Mouse (Mus musculus): ENCODE results near the gene Tfr2. TPM values are rescaled to one million over a fixed set of nuclear protein-coding genes. Genes with fewer than 3 reads are reported as not detected.

The Tfr2 gene
- polyA plus RNA-seq, 1 experiment from 2014 or later, result 0.97 TPM

- no peak overlapping the region for H3K9ac ChIP-seq
- H3K36me3 ChIP-seq, result no peaks in the 10 kb centered on the region
- WGBS, result 79% methylated on average over 8 of the region's 8 CpGs
- no peaks in the 10 kb centered on the region for H3K27me3 ChIP-seq (replicated peaks)
- H3K27ac ChIP-seq, result no peak overlapping the region
- no peak overlapping the region for H3K4me2 ChIP-seq (replicated peaks)
- no peaks in the 10 kb centered on the region for H3K9me3 ChIP-seq
- 0 out of 2 replicates have a peak, but pooled peaks cover 5% of the 10 kb centered on the region for H3K4me1 ChIP-seq (replicated peaks)
- no peak overlapping the region for H3K4me3 ChIP-seq (replicated peaks)
- ATAC-seq, result no peak
Measured at GRCm38 (mm10) chr5:137568223-137568798, 1.3 kb upstream of the Tfr2 start.

- no peak overlapping the region for H3K27ac ChIP-seq
- H3K4me3 ChIP-seq (replicated peaks), result no peak overlapping the region
- H3K4me2 ChIP-seq (replicated peaks), result no peak overlapping the region
- H3K9ac ChIP-seq, result no peak overlapping the region
- H3K27me3 ChIP-seq (replicated peaks), result no peaks in the 10 kb centered on the region
- H3K9me3 ChIP-seq, result no peaks in the 10 kb centered on the region
- H3K4me1 ChIP-seq (replicated peaks), result 0 out of 2 replicates have a peak, but pooled peaks cover 5% of the 10 kb centered on the region
- H3K36me3 ChIP-seq, result no peaks in the 10 kb centered on the region
- ATAC-seq, result no peak
- WGBS, result 61% methylated on average over 12 of the region's 12 CpGs
Measured at GRCm38 (mm10) chr5:137569031-137569430, 609 bp upstream of the Tfr2 start.

- Histone ChIP-seq H3K9me3 (no peaks in the 10 kb centered on the region), H3K27ac (no peak overlapping the region), H3K4me3 (replicated peaks) (no peak overlapping the region), H3K36me3 (no peaks in the 10 kb centered on the region), H3K9ac (no peak overlapping the region), H3K4me1 (replicated peaks) (0 out of 2 replicates have a peak, but pooled peaks cover 10% of the 10 kb centered on the region), H3K27me3 (replicated peaks) (peaks cover 6% of the 10 kb centered on the region; the same call in 1 of the 2 replicates), H3K4me2 (replicated peaks) (no peak overlapping the region)
- ATAC-seq, result no peak
- WGBS, result 51% methylated on average over 7 of the region's 7 CpGs
Measured at GRCm38 (mm10) chr5:137570181-137570580, 541 bp downstream of the Tfr2 start.

- H3K4me2 ChIP-seq (replicated peaks), result no peak overlapping the region
- no peak overlapping the region for H3K4me3 ChIP-seq (replicated peaks)
- H3K27me3 ChIP-seq (replicated peaks), result peaks cover 6% of the 10 kb centered on the region; the same call in 1 of the 2 replicates
- ATAC-seq, result peak; percentile 75; the same call in 1 of the 2 replicates
- H3K4me1 ChIP-seq (replicated peaks), result 0 out of 2 replicates have a peak, but pooled peaks cover 10% of the 10 kb centered on the region
- H3K9me3 ChIP-seq, result no peaks in the 10 kb centered on the region
- WGBS, result 75% methylated on average over 17 of the region's 17 CpGs
- no peak overlapping the region for H3K9ac ChIP-seq
- no peaks in the 10 kb centered on the region for H3K36me3 ChIP-seq
- no peak overlapping the region for H3K27ac ChIP-seq
Measured at GRCm38 (mm10) chr5:137570691-137571586, 1.3 kb downstream of the Tfr2 start.

GRCm38 (mm10) chr5:137574470-137574901 is 4.8 kb downstream of the Tfr2 start:
- H3K36me3 ChIP-seq, result no peaks in the 10 kb centered on the region
- H3K4me1 ChIP-seq (replicated peaks), result 0 out of 2 replicates have a peak, but pooled peaks cover 9% of the 10 kb centered on the region
- peak overlapping the region; percentile 26 for H3K9ac ChIP-seq
- no peaks in the 10 kb centered on the region for H3K9me3 ChIP-seq
- 8% methylated on average over 27 of the region's 27 CpGs for WGBS
- no peak overlapping the region for H3K27ac ChIP-seq
- ATAC-seq, result peak; percentile 31; the same call in 1 of the 2 replicates
- peak overlapping the region; percentile 65 for H3K4me2 ChIP-seq (replicated peaks)
- peaks cover 6% of the 10 kb centered on the region; the same call in 1 of the 2 replicates for H3K27me3 ChIP-seq (replicated peaks)
- peak overlapping the region; percentile 27 for H3K4me3 ChIP-seq (replicated peaks)

- no peak overlapping the region for H3K4me3 ChIP-seq (replicated peaks)
Measured at GRCm38 (mm10) chr5:137580246-137580645, 10.6 kb downstream of the Tfr2 start.

GRCm38 (mm10) chr5:137582702-137583101 is 13.1 kb downstream of the Tfr2 start:
- 28% methylated on average over 8 of the region's 8 CpGs for WGBS
- H3K36me3 ChIP-seq, result no peaks in the 10 kb centered on the region
- no peaks in the 10 kb centered on the region for H3K9me3 ChIP-seq
- no peak for ATAC-seq
- no peak overlapping the region for H3K9ac ChIP-seq
- H3K27me3 ChIP-seq (replicated peaks), result peaks cover 14% of the 10 kb centered on the region
- H3K4me3 ChIP-seq (replicated peaks), result no peak overlapping the region
- no peak overlapping the region for H3K27ac ChIP-seq
- H3K4me2 ChIP-seq (replicated peaks), result 0 out of 2 replicates have a peak overlapping the region, but pooled peaks have one; percentile 70
- H3K4me1 ChIP-seq (replicated peaks), result no peaks in the 10 kb centered on the region; the same call in 1 of the 2 replicates

More at GRCm38 (mm10) chr5:137580246-137580645, 10.6 kb downstream of the Tfr2 start:
- Histone ChIP-seq H3K27ac (no peak overlapping the region), H3K4me2 (replicated peaks) (no peak overlapping the region), H3K4me1 (replicated peaks) (no peaks in the 10 kb centered on the region; the same call in 1 of the 2 replicates), H3K27me3 (replicated peaks) (peaks cover 14% of the 10 kb centered on the region), H3K36me3 (no peaks in the 10 kb centered on the region), H3K9ac (no peak overlapping the region), H3K9me3 (no peaks in the 10 kb centered on the region)
- ATAC-seq, result no peak
- WGBS, result 78% methylated on average over 6 of the region's 6 CpGs

- ATAC-seq, result peak; percentile 66
- Histone ChIP-seq H3K4me3 (replicated peaks) (peak overlapping the region; percentile 34), H3K9me3 (no peaks in the 10 kb centered on the region), H3K27ac (0 out of 2 replicates have a peak overlapping the region, but pooled peaks have one; percentile 6), H3K4me2 (replicated peaks) (peak overlapping the region; percentile 70), H3K36me3 (no peaks in the 10 kb centered on the region), H3K9ac (peak overlapping the region; percentile 45), H3K27me3 (replicated peaks) (peaks cover 14% of the 10 kb centered on the region), H3K4me1 (replicated peaks) (no peaks in the 10 kb centered on the region; the same call in 1 of the 2 replicates)
- 8% methylated on average over 27 of the region's 27 CpGs for WGBS
Measured at GRCm38 (mm10) chr5:137583670-137584169, 14.1 kb downstream of the Tfr2 start.

GRCm38 (mm10) chr5:137584976-137585375 is 15.3 kb downstream of the Tfr2 start:
- Histone ChIP-seq H3K9ac (no peak overlapping the region), H3K4me2 (replicated peaks) (no peak overlapping the region), H3K4me1 (replicated peaks) (no peaks in the 10 kb centered on the region; the same call in 1 of the 2 replicates), H3K9me3 (no peaks in the 10 kb centered on the region), H3K27me3 (replicated peaks) (peaks cover 14% of the 10 kb centered on the region), H3K36me3 (no peaks in the 10 kb centered on the region), H3K27ac (no peak overlapping the region), H3K4me3 (replicated peaks) (no peak overlapping the region)
- no peak for ATAC-seq
- 27% methylated on average over 8 of the region's 8 CpGs for WGBS

GRCm38 (mm10) chr5:137590507-137590906 is 20.9 kb downstream of the Tfr2 start:
- H3K4me3 ChIP-seq (replicated peaks), result no peak overlapping the region
- no peak for ATAC-seq
- no peaks in the 10 kb centered on the region for H3K27me3 ChIP-seq (replicated peaks)
- H3K9ac ChIP-seq, result no peak overlapping the region
- H3K9me3 ChIP-seq, result no peaks in the 10 kb centered on the region
- H3K4me2 ChIP-seq (replicated peaks), result no peak overlapping the region
- H3K27ac ChIP-seq, result no peak overlapping the region
- 81% methylated on average over 5 of the region's 5 CpGs for whole genome bisulfite sequencing
- H3K36me3 ChIP-seq, result no peaks in the 10 kb centered on the region
- H3K4me1 ChIP-seq (replicated peaks), result no peaks in the 10 kb centered on the region

GRCm38 (mm10) chr5:137595921-137596320 is 26.3 kb downstream of the Tfr2 start:
- Histone ChIP-seq H3K4me2 (replicated peaks) (no peak overlapping the region), H3K27ac (no peak overlapping the region), H3K4me1 (replicated peaks) (peaks cover 12% of the 10 kb centered on the region), H3K9ac (no peak overlapping the region), H3K9me3 (no peaks in the 10 kb centered on the region), H3K4me3 (replicated peaks) (no peak overlapping the region), H3K27me3 (replicated peaks) (no peaks in the 10 kb centered on the region), H3K36me3 (no peaks in the 10 kb centered on the region)
- WGBS, result 79% methylated on average over 7 of the region's 7 CpGs
- ATAC-seq, result no peak

Measured in intestine, embryonic 15.5 days (tissue).